8 mouse cellular contexts compared by ENCODE assay signal in genomic region chr6:127153972-127154707, GRCm38 (mm10). TPM values are rescaled to one million over a fixed set of nuclear protein-coding genes. Genes with fewer than 3 reads are reported as not detected.
A peak's percentile ranks its signal among the peaks of the same experiment; 100 is the strongest.
DNase-seq lines count a peak whose midpoint lies in the region; ATAC-seq and TF ChIP-seq lines count a peak whose summit lies in the region.

No protein-coding gene starts in this region.

- intact Hi-C loops in heart, adult 2 months (cut with DNase I): no loop called here
- intact Hi-C loops in gastrocnemius, postnatal 36 days (cut with DNase I): no loop called here

- WGBS in heart, adult 2 months: 2% methylated on average over 30 of the region's 30 CpGs
- 2% methylated on average over 30 of the region's 30 CpGs for WGBS in heart, embryonic 12.5 days
- under 1% methylated on average over 30 of the region's 30 CpGs for WGBS in limb, embryonic 14.5 days
- WGBS in neural tube, embryonic 15.5 days: under 1% methylated on average over 30 of the region's 30 CpGs

- TF ChIP-seq POLR2A in heart, adult 2 months (IDR thresholded peaks at IDR 0.05; ENCODE audit: insufficient read depth, low read depth, low read length): no peak
- no peak for TF ChIP-seq POLR2A in MEL (IDR thresholded peaks at IDR 0.05; ENCODE audit: control insufficient read depth in 1 of 2, insufficient read depth in 1 of 2, low read depth in 1 of 2, low read length in 2 of 2, poor library complexity in 1 of 2)
- no peak for TF ChIP-seq POLR2A in limb, embryonic 14.5 days (IDR thresholded peaks at IDR 0.05; ENCODE audit: borderline replicate concordance, extremely low read depth, insufficient read depth, insufficient read length)

- TF ChIP-seq EP300 in heart, adult 2 months (IDR thresholded peaks at IDR 0.05; ENCODE audit: insufficient read depth, low read depth, low read length): no peak
- no peak for TF ChIP-seq EP300 in MEL (IDR thresholded peaks at IDR 0.05; ENCODE audit: low read depth in 1 of 2, low read length in 2 of 2)

- no peaks in the 10 kb centered on the region for H3K4me1 ChIP-seq in heart, adult 2 months (ENCODE audit: control insufficient read depth, insufficient read depth, low read length)
- H3K4me1 ChIP-seq in MEL (ENCODE audit: control insufficient read depth in 1 of 2, insufficient read depth in 2 of 2, low read length in 2 of 2): peaks cover 0 to 10% of the 10 kb centered on the region in 2 experiments; a peak in 2 of 4 replicates
- peaks cover 34% of the 10 kb centered on the region for H3K4me1 ChIP-seq in heart, embryonic 12.5 days (replicated peaks)
- peaks cover 24% of the 10 kb centered on the region for H3K4me1 ChIP-seq in limb, embryonic 14.5 days (ENCODE audit: control insufficient read depth, insufficient read depth, low read length)
- peaks cover 67% of the 10 kb centered on the region for H3K4me1 ChIP-seq in neural tube, embryonic 15.5 days

- no peaks in the 10 kb centered on the region for H3K79me2 ChIP-seq in heart, adult 2 months (replicated peaks; ENCODE audit: control insufficient read depth, insufficient read depth, low read length)
- peaks cover 19% of the 10 kb centered on the region for H3K79me2 ChIP-seq in MEL (ENCODE audit: control insufficient read depth, insufficient read depth, low read length, poor library complexity)

- TF ChIP-seq RAD21 in MEL (IDR thresholded peaks at IDR 0.05; ENCODE audit: low read depth, low read length): no peak

- TF ChIP-seq CTCF in heart, adult 2 months (IDR thresholded peaks at IDR 0.05): no peak
- TF ChIP-seq CTCF in MEL (IDR thresholded peaks at IDR 0.05 in 2 of 3, conservative IDR thresholded peaks at IDR 0.05 in 1 of 3; ENCODE audit: control insufficient read depth in 1 of 3, insufficient read depth in 1 of 3, low read depth in 2 of 3, low read length in 3 of 3, poor library complexity in 1 of 3, severe bottlenecking in 1 of 3): no peak

- H3K27ac ChIP-seq in heart, adult 2 months: peak overlapping the region; percentile 83
- H3K27ac ChIP-seq in MEL (ENCODE audit: control insufficient read depth, low read depth, low read length): no peak overlapping the region
- peak overlapping the region; percentile 90 for H3K27ac ChIP-seq in heart, embryonic 12.5 days (ENCODE audit: poor library complexity, severe bottlenecking)
- peak overlapping the region; percentile 94 for H3K27ac ChIP-seq in limb, embryonic 14.5 days (replicated peaks; ENCODE audit: low read depth, low read length)
- peak overlapping the region; percentile 68; the same call in 1 of the 2 replicates for H3K27ac ChIP-seq in neural tube, embryonic 15.5 days (replicated peaks)

- H3K4me2 ChIP-seq in heart, embryonic 12.5 days: peak overlapping the region; percentile 91
- H3K4me2 ChIP-seq in limb, embryonic 14.5 days (replicated peaks; ENCODE audit: low read depth, low read length, severe bottlenecking): peak overlapping the region; percentile 95
- peak overlapping the region; percentile 89 for H3K4me2 ChIP-seq in neural tube, embryonic 15.5 days

- ATAC-seq in heart, embryonic 12.5 days (ENCODE audit: insufficient number of reproducible peaks, low FRiP score): no peak
- no peak for ATAC-seq in limb, embryonic 14.5 days (ENCODE audit: low FRiP score, low read depth)
- no peak for ATAC-seq in neural tube, embryonic 15.5 days (ENCODE audit: low FRiP score)

- no peaks in the 10 kb centered on the region for H3K9me3 ChIP-seq in MEL (replicated peaks; ENCODE audit: insufficient read depth, low read length)
- no peaks in the 10 kb centered on the region for H3K9me3 ChIP-seq in heart, embryonic 12.5 days (replicated peaks)
- no peaks in the 10 kb centered on the region for H3K9me3 ChIP-seq in limb, embryonic 14.5 days (ENCODE audit: control insufficient read depth, low read length)
- no peaks in the 10 kb centered on the region for H3K9me3 ChIP-seq in neural tube, embryonic 15.5 days (replicated peaks)

- H3K4me3 ChIP-seq in heart, adult 2 months: peak overlapping the region; percentile 89
- peak overlapping the region; percentile 40 to 63 for H3K4me3 ChIP-seq in MEL (ENCODE audit: control insufficient read depth in 1 of 2, insufficient read depth in 1 of 2, low read depth in 2 of 2, low read length in 2 of 2)
- peak overlapping the region; percentile 83 for H3K4me3 ChIP-seq in heart, embryonic 12.5 days
- peak overlapping the region; percentile 87 for H3K4me3 ChIP-seq in limb, embryonic 14.5 days (replicated peaks; ENCODE audit: low read length)
- peak overlapping the region; percentile 48 for H3K4me3 ChIP-seq in neural tube, embryonic 15.5 days (replicated peaks)

- no peaks in the 10 kb centered on the region for H3K27me3 ChIP-seq in heart, adult 2 months (ENCODE audit: control insufficient read depth, insufficient read depth, low read length)
- peaks cover 14 to 25% of the 10 kb centered on the region in 2 experiments for H3K27me3 ChIP-seq in MEL (ENCODE audit: control insufficient read depth in 1 of 2, insufficient read depth in 2 of 2, low read length in 2 of 2)
- H3K27me3 ChIP-seq in heart, embryonic 12.5 days (replicated peaks): 0 out of 2 replicates have a peak, but pooled peaks cover 4% of the 10 kb centered on the region
- H3K27me3 ChIP-seq in limb, embryonic 14.5 days (ENCODE audit: control insufficient read depth, insufficient read depth, low read length): no peaks in the 10 kb centered on the region
- H3K27me3 ChIP-seq in neural tube, embryonic 15.5 days (replicated peaks): peaks cover 64% of the 10 kb centered on the region

- peak overlapping the region; percentile 73 for H3K9ac ChIP-seq in heart, adult 2 months (ENCODE audit: low read depth, low read length)
- H3K9ac ChIP-seq in MEL (ENCODE audit: control insufficient read depth, low read depth, low read length, poor library complexity, severe bottlenecking): peak overlapping the region; percentile 93
- H3K9ac ChIP-seq in heart, embryonic 12.5 days: peak overlapping the region; percentile 71
- H3K9ac ChIP-seq in limb, embryonic 14.5 days (ENCODE audit: low read depth, low read length, severe bottlenecking): peak overlapping the region; percentile 56
- H3K9ac ChIP-seq in neural tube, embryonic 15.5 days (replicated peaks): no peak overlapping the region

- no peaks in the 10 kb centered on the region for H3K36me3 ChIP-seq in heart, adult 2 months (ENCODE audit: control insufficient read depth, insufficient read depth, low read length)
- no peaks in the 10 kb centered on the region; a peak in 1 of 4 replicates for H3K36me3 ChIP-seq in MEL (ENCODE audit: control insufficient read depth in 1 of 2, insufficient read depth in 2 of 2, low read length in 2 of 2)
- H3K36me3 ChIP-seq in heart, embryonic 12.5 days: no peaks in the 10 kb centered on the region
- H3K36me3 ChIP-seq in limb, embryonic 14.5 days (ENCODE audit: control insufficient read depth, insufficient read depth, low read length): no peaks in the 10 kb centered on the region
- H3K36me3 ChIP-seq in neural tube, embryonic 15.5 days: no peaks in the 10 kb centered on the region

- peak; percentile 28 to 52 for DNase-seq in heart, adult 2 months
- DNase-seq in heart, adult 8-10 months (ENCODE audit: low spot score): no peak
- DNase-seq in MEL (ENCODE audit: low read depth, low spot score): peak; percentile 54
- DNase-seq in limb, embryonic 14.5 days (ENCODE audit: low spot score): no peak
- DNase-seq in gastrocnemius, postnatal 36 days: no peak
- DNase-seq in gastrocnemius, adult 18-20 months (ENCODE audit: low spot score): no peak

TF ChIP-seq in MEL, 35 proteins besides CTCF, POLR2A, EP300 and RAD21 (continues in another document):
- no peak for TF ChIP-seq GATA1 (IDR thresholded peaks at IDR 0.05; ENCODE audit: low read depth, low read length)
- TF ChIP-seq ZC3H11A (IDR thresholded peaks at IDR 0.05; ENCODE audit: low read depth, low read length): no peak
- TF ChIP-seq CHD2 (IDR thresholded peaks at IDR 0.05; ENCODE audit: low read length): no peak
- TF ChIP-seq TBP (IDR thresholded peaks at IDR 0.05; ENCODE audit: low read depth, low read length): no peak
- no peak for TF ChIP-seq MAFK (IDR thresholded peaks at IDR 0.05; ENCODE audit: borderline replicate concordance, low read depth, low read length)
- no peak for TF ChIP-seq USF2 (IDR thresholded peaks at IDR 0.05; ENCODE audit: borderline replicate concordance in 1 of 2, insufficient read depth in 1 of 2, low read depth in 1 of 2, low read length in 2 of 2)
- TF ChIP-seq ELF1 (IDR thresholded peaks at IDR 0.05; ENCODE audit: low read depth, low read length): no peak
- TF ChIP-seq ZMIZ1 (IDR thresholded peaks at IDR 0.05; ENCODE audit: low read depth, low read length): no peak
- no peak for TF ChIP-seq TAL1 (IDR thresholded peaks at IDR 0.05; ENCODE audit: low read length)
- no peak for TF ChIP-seq NRF1 (IDR thresholded peaks at IDR 0.05; ENCODE audit: insufficient read depth, low read depth, low read length, poor library complexity, severe bottlenecking)

RNA-seq across cellular contexts. Expression of gene Ccnd2, which starts 2.1 kb away (rescaled TPM):
- 100 to 1,000 TPM; 132 to 139 TPM for total RNA-seq in heart, adult 2 months (2021)
- 46.2 and 53.4 TPM in 2 replicates for polyA plus RNA-seq in heart, adult 2 months (2012; rRNA removed)
- 100 to 1,000 TPM; 113 to 158 (median 137) TPM for total RNA-seq in heart, adult 8-10 months (2022)
- 62.3 and 67.3 TPM in 2 replicates for total RNA-seq in MEL (2012; rRNA removed)
- polyA plus RNA-seq in MEL (2012; ENCODE audit: insufficient read depth in 1 of 2, insufficient read length in 2 of 2, low read depth in 1 of 2, low replicate concordance in 2 of 2, missing spikeins in 1 of 2): 100 to 1,000 TPM; 198 to 407 TPM
- polyA plus RNA-seq in heart, embryonic 12.5 days (2016; fragmentation: Nextera tagmentation; extraction: Ambion mirVana): 650 and 669 TPM in 2 replicates
- 143 and 170 TPM in 2 replicates for polyA plus RNA-seq in limb, embryonic 14.5 days (2012; rRNA removed)
- polyA plus RNA-seq in limb, embryonic 14.5 days (2014; fragmentation: Nextera tagmentation; extraction: Ambion mirVana): 1,147 and 1,270 TPM in 2 replicates
- 155 and 302 TPM in 2 replicates for polyA plus RNA-seq in neural tube, embryonic 15.5 days (2015; fragmentation: Nextera tagmentation; extraction: Ambion mirVana)
- 10 to 100 TPM; 15.0 to 16.6 TPM for total RNA-seq in gastrocnemius, postnatal 36 days (2021)
- total RNA-seq in gastrocnemius, adult 18-20 months (2021): 10 to 100 TPM in 1 of 2 experiments, 1 to 10 TPM in 1; 7.2 to 12.8 TPM

RNA-seq across cellular contexts. Expression of gene Tigar, which starts 44.8 kb away (rescaled TPM):
- 10 to 100 TPM; 50.0 to 59.7 TPM for total RNA-seq in heart, adult 2 months (2021)
- 18.0 and 29.0 TPM in 2 replicates for polyA plus RNA-seq in heart, adult 2 months (2012; rRNA removed)
- 10 to 100 TPM; 51.8 to 65.8 (median 59.1) TPM for total RNA-seq in heart, adult 8-10 months (2022)
- total RNA-seq in MEL (2012; rRNA removed): 3.2 and 3.8 TPM in 2 replicates
- 1 to 10 TPM in 1 of 2 experiments, not detected in 1; 5.6 TPM for polyA plus RNA-seq in MEL (2012; ENCODE audit: insufficient read depth in 1 of 2, insufficient read length in 2 of 2, low read depth in 1 of 2, low replicate concordance in 2 of 2, missing spikeins in 1 of 2)
- polyA plus RNA-seq in heart, embryonic 12.5 days (2016; fragmentation: Nextera tagmentation; extraction: Ambion mirVana): 9.1 and 9.2 TPM in 2 replicates
- polyA plus RNA-seq in limb, embryonic 14.5 days (2012; rRNA removed): 3.4 and 4.1 TPM in 2 replicates
- polyA plus RNA-seq in limb, embryonic 14.5 days (2014; fragmentation: Nextera tagmentation; extraction: Ambion mirVana): 3.2 and 3.3 TPM in 2 replicates
- polyA plus RNA-seq in neural tube, embryonic 15.5 days (2015; fragmentation: Nextera tagmentation; extraction: Ambion mirVana): 6.3 and 7.3 TPM in 2 replicates
- 10 to 100 TPM; 80.9 to 85.1 TPM for total RNA-seq in gastrocnemius, postnatal 36 days (2021)
- total RNA-seq in gastrocnemius, adult 18-20 months (2021): 100 to 1,000 TPM in 1 of 2 experiments, 10 to 100 TPM in 1; 99.5 to 105 TPM

Comparison
In these comparisons a context has a peak if more than half of its experiments do, and no peak if none do; other contexts are left out.
1. DNase-seq: peak in heart, adult 2 months (2 of 2) and MEL (single experiment); none in heart, adult 8-10 months (single experiment), limb, embryonic 14.5 days (single experiment), gastrocnemius, postnatal 36 days (0 of 2) and gastrocnemius, adult 18-20 months (single experiment).
2. RNA of gene Tigar, which starts 44.8 kb away (total RNA-seq): 99.5 to 105 TPM in gastrocnemius, adult 18-20 months, 80.9 to 85.1 TPM in gastrocnemius, postnatal 36 days, 51.8 to 65.8 TPM in heart, adult 8-10 months and 50.0 to 59.7 TPM in heart, adult 2 months; 3.2 to 3.8 TPM in MEL; every median in the first group is over 10 times any median in the second.
3. Peak in every context shown above with its lines, with median percentiles within 50 percentile points of each other: H3K4me3 ChIP-seq and H3K4me2 ChIP-seq.